Mouse (Mus musculus) frontal cortex, adult (tissue): ENCODE data around the gene Hp1bp3.

Source experiments
- ATAC-seq: cut with Nextera tagmentation; 2 replicates; pipeline ENCODE4 v1.9.2; 2017; ENCODE audit warnings: mild to moderate bottlenecking, moderate library complexity, mixed read lengths; ENCODE audit not compliant: low TSS enrichment

Hp1bp3 gene

GRCm38 (mm10) chr4:138222396-138222795 is 6.3 kb downstream of the Hp1bp3 start:
- ATAC-seq = no peak

GRCm38 (mm10) chr4:138223623-138224022 is 7.5 kb downstream of the Hp1bp3 start:
- no peak for ATAC-seq

- ATAC-seq = peak; percentile 56
Measured at GRCm38 (mm10) chr4:138246756-138247665, 30.9 kb downstream of the Hp1bp3 start.

- ATAC-seq = peak; percentile 65
Measured at GRCm38 (mm10) chr4:138250088-138250960, 34.2 kb downstream of the Hp1bp3 start, which contains the start of the genes Sh2d5 and Kif17. Gene Sh2d5 (plus strand): TSS chr4:138250403. Gene Kif17 (plus strand): TSS chr4:138250435.

- no peak for ATAC-seq
Measured at GRCm38 (mm10) chr4:138251819-138252218, 35.7 kb downstream of the Hp1bp3 start.

GRCm38 (mm10) chr4:138252231-138252630 is 36.1 kb downstream of the Hp1bp3 start:
- no peak for ATAC-seq

- no peak for ATAC-seq
Measured at GRCm38 (mm10) chr4:138257116-138257687, 41.1 kb downstream of the Hp1bp3 start.

- no peak for ATAC-seq
Measured at GRCm38 (mm10) chr4:138258663-138259062, 42.6 kb downstream of the Hp1bp3 start.

- ATAC-seq = no peak
Measured at GRCm38 (mm10) chr4:138259482-138259881, 43.4 kb downstream of the Hp1bp3 start.

- ATAC-seq = peak; percentile 79
Measured at GRCm38 (mm10) chr4:138261843-138262681, 46.0 kb downstream of the Hp1bp3 start.

- no peak for ATAC-seq
Measured at GRCm38 (mm10) chr4:138267869-138268268, 51.8 kb downstream of the Hp1bp3 start.

- peak; percentile 79 for ATAC-seq
Measured at GRCm38 (mm10) chr4:138272011-138272997, 56.2 kb downstream of the Hp1bp3 start.

- peak; percentile 36; the same call in 1 of the 2 replicates for ATAC-seq
Measured at GRCm38 (mm10) chr4:138278346-138278745, 62.2 kb downstream of the Hp1bp3 start.

- ATAC-seq = peak; percentile 91
Measured at GRCm38 (mm10) chr4:138282834-138283233, 66.7 kb downstream of the Hp1bp3 start.

- no peak for ATAC-seq
Measured at GRCm38 (mm10) chr4:138286411-138286810, 70.3 kb downstream of the Hp1bp3 start.

GRCm38 (mm10) chr4:138288691-138289090 is 72.6 kb downstream of the Hp1bp3 start:
- no peak for ATAC-seq

- ATAC-seq = no peak
Measured at GRCm38 (mm10) chr4:138292028-138292427, 75.9 kb downstream of the Hp1bp3 start.

- peak; percentile 62 for ATAC-seq
Measured at GRCm38 (mm10) chr4:138293261-138293948, 77.3 kb downstream of the Hp1bp3 start.

GRCm38 (mm10) chr4:138293949-138294550 is 78.0 kb downstream of the Hp1bp3 start:
- ATAC-seq = no peak
